In the genomic region with DNA sequence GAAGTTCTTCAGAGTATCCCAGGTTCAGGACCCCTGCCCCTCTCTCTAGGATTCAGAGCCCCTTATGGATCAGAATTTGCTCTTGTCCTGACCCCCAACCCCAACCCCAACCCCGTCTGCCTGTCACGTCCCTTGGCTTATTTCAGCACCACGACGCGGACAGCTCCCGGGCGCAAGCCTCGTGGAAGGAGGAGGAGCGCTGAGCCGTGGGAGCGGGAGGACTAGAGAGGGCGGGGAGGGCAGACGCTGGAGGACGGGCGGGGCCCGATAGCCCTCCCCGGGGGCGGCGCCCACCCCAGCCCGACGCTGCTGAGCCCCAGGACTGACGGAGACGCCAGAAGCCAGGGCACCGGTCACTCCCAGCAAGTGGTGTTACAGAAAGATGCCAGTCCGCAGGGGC, we compare ENCODE assay signal across 8 mouse cellular contexts. TPM values are rescaled to one million over a fixed set of nuclear protein-coding genes. Genes with fewer than 3 reads are reported as not detected.
A peak's percentile ranks its signal among the peaks of the same experiment; 100 is the strongest.
DNase-seq lines count a peak whose midpoint lies in the region; ATAC-seq lines count a peak whose summit lies in the region.

A gene (plus strand): TSS at position 304 of the 400 bp plus-strand sequence.

- H3K27ac ChIP-seq in forebrain, embryonic 12.5 days = no peak within 1 kb of the TSS
- peak within 1 kb of the TSS; percentile 29; the same call in 1 of the 2 replicates for H3K27ac ChIP-seq in hindbrain, embryonic 10.5 days
- no peak within 1 kb of the TSS for H3K27ac ChIP-seq in limb, embryonic 13.5 days
- no peak within 1 kb of the TSS for H3K27ac ChIP-seq in midbrain, embryonic 13.5 days
- no peak within 1 kb of the TSS for H3K27ac ChIP-seq in stomach, embryonic 15.5 days

- H3K4me3 ChIP-seq in forebrain, embryonic 12.5 days (replicated peaks) = no peak within 1 kb of the TSS
- H3K4me3 ChIP-seq in hindbrain, embryonic 10.5 days = peak within 1 kb of the TSS; percentile 43
- peak within 1 kb of the TSS; percentile 28 for H3K4me3 ChIP-seq in limb, embryonic 13.5 days
- H3K4me3 ChIP-seq in midbrain, embryonic 13.5 days (replicated peaks) = peak within 1 kb of the TSS; percentile 16; the same call in 1 of the 2 replicates
- peak within 1 kb of the TSS; percentile 23; the same call in 1 of the 2 replicates for H3K4me3 ChIP-seq in stomach, embryonic 15.5 days (replicated peaks)

- no peaks in the 10 kb centered on the region for H3K9me3 ChIP-seq in forebrain, embryonic 12.5 days
- H3K9me3 ChIP-seq in hindbrain, embryonic 10.5 days = no peaks in the 10 kb centered on the region
- H3K9me3 ChIP-seq in limb, embryonic 13.5 days = no peaks in the 10 kb centered on the region
- H3K9me3 ChIP-seq in midbrain, embryonic 13.5 days = no peaks in the 10 kb centered on the region
- H3K9me3 ChIP-seq in stomach, embryonic 15.5 days = no peaks in the 10 kb centered on the region

- peaks cover 12% of the 10 kb centered on the region; the same call in 1 of the 2 replicates for H3K4me1 ChIP-seq in forebrain, embryonic 12.5 days
- peaks cover 30% of the 10 kb centered on the region for H3K4me1 ChIP-seq in hindbrain, embryonic 10.5 days (replicated peaks)
- peaks cover 7% of the 10 kb centered on the region for H3K4me1 ChIP-seq in limb, embryonic 13.5 days
- H3K4me1 ChIP-seq in midbrain, embryonic 13.5 days (replicated peaks) = peaks cover 22% of the 10 kb centered on the region
- no peaks in the 10 kb centered on the region; the same call in 1 of the 2 replicates for H3K4me1 ChIP-seq in stomach, embryonic 15.5 days

- under 1% methylated on average over 25 of the region's 25 CpGs for WGBS in forebrain, embryonic 12.5 days
- 1% methylated on average over 25 of the region's 25 CpGs for WGBS in hindbrain, embryonic 10.5 days
- WGBS in limb, embryonic 13.5 days = 0% methylated on average over 25 of the region's 25 CpGs
- WGBS in midbrain, embryonic 13.5 days = under 1% methylated on average over 24 of the region's 25 CpGs
- WGBS in stomach, embryonic 15.5 days = under 1% methylated on average over 24 of the region's 25 CpGs

- H3K27me3 ChIP-seq in forebrain, embryonic 12.5 days = peaks cover 25% of the 10 kb centered on the region
- H3K27me3 ChIP-seq in hindbrain, embryonic 10.5 days (ENCODE audit: insufficient read depth, poor library complexity, severe bottlenecking) = peaks cover 20% of the 10 kb centered on the region
- peaks cover 26% of the 10 kb centered on the region for H3K27me3 ChIP-seq in limb, embryonic 13.5 days
- peaks cover 16% of the 10 kb centered on the region for H3K27me3 ChIP-seq in midbrain, embryonic 13.5 days
- peaks cover 8% of the 10 kb centered on the region; the same call in 1 of the 2 replicates for H3K27me3 ChIP-seq in stomach, embryonic 15.5 days (replicated peaks)

- H3K9ac ChIP-seq in forebrain, embryonic 12.5 days = no peak within 1 kb of the TSS
- H3K9ac ChIP-seq in limb, embryonic 13.5 days = no peak within 1 kb of the TSS
- no peak within 1 kb of the TSS for H3K9ac ChIP-seq in midbrain, embryonic 13.5 days (replicated peaks)
- H3K9ac ChIP-seq in stomach, embryonic 15.5 days = no peak within 1 kb of the TSS

- no peak for ATAC-seq in CD4-positive, CD25-positive, alpha-beta regulatory T cell, adult 4 months
- ATAC-seq in forebrain, embryonic 12.5 days (ENCODE audit: low FRiP score) = no peak
- ATAC-seq in limb, embryonic 13.5 days (ENCODE audit: low FRiP score, low read depth) = peak; percentile 59; the same call in 1 of the 2 replicates
- ATAC-seq in midbrain, embryonic 13.5 days = no peak
- ATAC-seq in stomach, embryonic 15.5 days (ENCODE audit: insufficient read depth, low FRiP score, low read depth) = 0 out of 2 replicates have a peak, but pooled peaks have one; percentile 49
- ATAC-seq in erythroid progenitor cell, adult 5-6 weeks (replicated peaks; ENCODE audit: low FRiP score, poor library complexity, severe bottlenecking) = no peak

- peak; percentile 82 for DNase-seq in CD4-positive, CD25-positive, alpha-beta regulatory T cell, adult 2 months (ENCODE audit: low read depth, low spot score)
- peak; percentile 78 for DNase-seq in hindbrain, embryonic 10.5 days (ENCODE audit: low spot score)

- peak within 1 kb of the TSS; percentile 43 for H3K4me2 ChIP-seq in forebrain, embryonic 12.5 days
- peak within 1 kb of the TSS; percentile 62 for H3K4me2 ChIP-seq in limb, embryonic 13.5 days (replicated peaks)
- peak within 1 kb of the TSS; percentile 51 for H3K4me2 ChIP-seq in midbrain, embryonic 13.5 days (replicated peaks)
- peak within 1 kb of the TSS; percentile 71 for H3K4me2 ChIP-seq in stomach, embryonic 15.5 days

- no peaks in the 10 kb centered on the region for H3K36me3 ChIP-seq in forebrain, embryonic 12.5 days (replicated peaks)
- no peaks in the 10 kb centered on the region for H3K36me3 ChIP-seq in hindbrain, embryonic 10.5 days
- no peaks in the 10 kb centered on the region for H3K36me3 ChIP-seq in limb, embryonic 13.5 days
- H3K36me3 ChIP-seq in midbrain, embryonic 13.5 days = no peaks in the 10 kb centered on the region
- no peaks in the 10 kb centered on the region for H3K36me3 ChIP-seq in stomach, embryonic 15.5 days

RNA-seq across cellular contexts. Expression of the gene that starts here (rescaled TPM):
- under 1 TPM in 1 of 2 experiments, not detected in 1; 0.18 TPM for polyA plus RNA-seq in CD4-positive, CD25-positive, alpha-beta regulatory T cell, adult 4 months (2017; shearing (Covaris generic))
- polyA plus RNA-seq in forebrain, embryonic 12.5 days (2016; fragmentation: Nextera tagmentation; extraction: Ambion mirVana) = 0.36 and 0.64 TPM in 2 replicates
- 0.52 and 0.61 TPM in 2 replicates for polyA plus RNA-seq in hindbrain, embryonic 10.5 days (2016; fragmentation: Nextera tagmentation; extraction: Ambion mirVana)
- polyA plus RNA-seq in limb, embryonic 13.5 days (2015; fragmentation: Nextera tagmentation; extraction: Ambion mirVana) = 0.22 and 0.23 TPM in 2 replicates
- polyA plus RNA-seq in midbrain, embryonic 13.5 days (2015; fragmentation: Nextera tagmentation; extraction: Ambion mirVana) = 0.75 and 0.90 TPM in 2 replicates
- 0.80 and 1.3 TPM in 2 replicates for polyA plus RNA-seq in stomach, embryonic 15.5 days (2015; fragmentation: Nextera tagmentation; extraction: Ambion mirVana)
- total RNA-seq in erythroid progenitor cell, adult 5-6 weeks (2015; ENCODE audit: low replicate concordance) = not detected in 2 replicates
- not detected in 2 replicates for total RNA-seq in erythroid progenitor cell, adult 5-6 weeks (2017; ENCODE audit: low replicate concordance)

Comparison
In these comparisons a context has a peak if more than half of its experiments do, and no peak if none do; other contexts are left out.
1. Peak in DNase-seq, H3K4me3 ChIP-seq and H3K27ac ChIP-seq in hindbrain, embryonic 10.5 days; RNA of the gene not detected or under 1 TPM.
2. Peak in ATAC-seq, H3K4me3 ChIP-seq and H3K4me2 ChIP-seq in limb, embryonic 13.5 days; RNA of the gene not detected or under 1 TPM.